Mouse (Mus musculus) heart, postnatal 36 days (tissue): Measurements from ENCODE around the gene Olfr1284. TPM values are rescaled to one million over a fixed set of nuclear protein-coding genes. Genes with fewer than 3 reads are reported as not detected.
"Not testable (repeated sequence)": the region's sequence is repeated elsewhere in the genome, so short reads cannot be mapped to it uniquely, and the experiment has no call there.

ENCODE experiments used
- DNase-seq, 2 experiments: peaks; one replicate each; pipeline ENCODE4 v3.0.0; 2021 to 2022
- intact Hi-C: fragments of 180-260 bp; cut with DNase I; formaldehyde crosslinking; loops from one replicate; pipeline ENCODE4 v1.15.1; 2025
- total RNA-seq, 2 experiments: library from RNA; stranded (reverse); gene quantifications; 2 replicates each; pipeline ENCODE4 v1.2.3; 2021

Gene Olfr1284
- total RNA-seq: not detected

GRCm38 (mm10) chr2:111375222-111375621, at the start of gene Olfr1284:
Gene Olfr1284 (plus strand): TSS chr2:111375522.
- intact Hi-C loops: no loop called here
- no peak for DNase-seq

- DNase-seq: no peak
- intact Hi-C loops: no loop called here
Observed at GRCm38 (mm10) chr2:111326220-111326619, 49.1 kb upstream of the Olfr1284 start, which contains the start of gene Olfr1281. Gene Olfr1281 (plus strand): TSS chr2:111326520.

- DNase-seq, intact Hi-C loops: not testable (repeated sequence)
Observed at GRCm38 (mm10) chr2:111333721-111334120, 41.6 kb upstream of the Olfr1284 start.

- no peak for DNase-seq
- intact Hi-C loops: no loop called here
Observed at GRCm38 (mm10) chr2:111335976-111336375, 39.3 kb upstream of the Olfr1284 start, which contains the start of gene Olfr1282. Gene Olfr1282 (minus strand): TSS chr2:111336076.

GRCm38 (mm10) chr2:111366490-111366889, 8.8 kb upstream of the Olfr1284 start, which contains the start of gene Olfr1283:
Gene Olfr1283 (plus strand): TSS chr2:111366790.
- intact Hi-C loops: no loop called here
- DNase-seq: no peak

- no peak for DNase-seq
- intact Hi-C loops: no loop called here
Observed at GRCm38 (mm10) chr2:111422931-111423330, 47.6 kb downstream of the Olfr1284 start, which contains the start of gene Olfr1286. Gene Olfr1286 (minus strand): TSS chr2:111423115.

Other genes starting within 250 kb of the Olfr1284 start
- gene Gm15130, start 222.6 kb upstream of the Olfr1284 start, total RNA-seq: not detected
- not detected for gene 4930430A15Rik, start 145.9 kb upstream of the Olfr1284 start, total RNA-seq
- gene Olfr1275, start 140.2 kb upstream of the Olfr1284 start, total RNA-seq: not detected
- not detected for gene Olfr1276, start 121.0 kb upstream of the Olfr1284 start, total RNA-seq
- gene Olfr1277, start 101.4 kb upstream of the Olfr1284 start, total RNA-seq: not detected
- not detected for gene Olfr1278, start 85.4 kb upstream of the Olfr1284 start, total RNA-seq
- not detected for gene Olfr1279, start 74.9 kb upstream of the Olfr1284 start, total RNA-seq
- not detected for gene Olfr1280, start 61.5 kb upstream of the Olfr1284 start, total RNA-seq
- not detected for gene Olfr1281, start 49.0 kb upstream of the Olfr1284 start, total RNA-seq
- not detected for gene Olfr1282, start 39.4 kb upstream of the Olfr1284 start, total RNA-seq
- not detected for gene Olfr1283, start 8.7 kb upstream of the Olfr1284 start, total RNA-seq
- not detected for gene Olfr1286, start 47.6 kb downstream of the Olfr1284 start, total RNA-seq
- not detected for gene Olfr1287, start 73.6 kb downstream of the Olfr1284 start, total RNA-seq
- not detected for gene Olfr1288, start 98.6 kb downstream of the Olfr1284 start, total RNA-seq
- not detected for gene Olfr1289, start 105.3 kb downstream of the Olfr1284 start, total RNA-seq
- gene Olfr1290, start 118.3 kb downstream of the Olfr1284 start, total RNA-seq: not detected
- not detected for gene Olfr1291-ps1, start 121.7 kb downstream of the Olfr1284 start, total RNA-seq
- not detected for gene Olfr1293-ps, start 149.7 kb downstream of the Olfr1284 start, total RNA-seq
- gene Olfr1294, start 164.8 kb downstream of the Olfr1284 start, total RNA-seq: not detected
- gene Olfr1295, start 194.2 kb downstream of the Olfr1284 start, total RNA-seq: not detected